Mouse (Mus musculus): Measurements from ENCODE around the gene Epop.
"Not testable (repeated sequence)": the region's sequence is repeated elsewhere in the genome, so short reads cannot be mapped to it uniquely, and the experiment has no call there.

Gene Epop

DNA sequence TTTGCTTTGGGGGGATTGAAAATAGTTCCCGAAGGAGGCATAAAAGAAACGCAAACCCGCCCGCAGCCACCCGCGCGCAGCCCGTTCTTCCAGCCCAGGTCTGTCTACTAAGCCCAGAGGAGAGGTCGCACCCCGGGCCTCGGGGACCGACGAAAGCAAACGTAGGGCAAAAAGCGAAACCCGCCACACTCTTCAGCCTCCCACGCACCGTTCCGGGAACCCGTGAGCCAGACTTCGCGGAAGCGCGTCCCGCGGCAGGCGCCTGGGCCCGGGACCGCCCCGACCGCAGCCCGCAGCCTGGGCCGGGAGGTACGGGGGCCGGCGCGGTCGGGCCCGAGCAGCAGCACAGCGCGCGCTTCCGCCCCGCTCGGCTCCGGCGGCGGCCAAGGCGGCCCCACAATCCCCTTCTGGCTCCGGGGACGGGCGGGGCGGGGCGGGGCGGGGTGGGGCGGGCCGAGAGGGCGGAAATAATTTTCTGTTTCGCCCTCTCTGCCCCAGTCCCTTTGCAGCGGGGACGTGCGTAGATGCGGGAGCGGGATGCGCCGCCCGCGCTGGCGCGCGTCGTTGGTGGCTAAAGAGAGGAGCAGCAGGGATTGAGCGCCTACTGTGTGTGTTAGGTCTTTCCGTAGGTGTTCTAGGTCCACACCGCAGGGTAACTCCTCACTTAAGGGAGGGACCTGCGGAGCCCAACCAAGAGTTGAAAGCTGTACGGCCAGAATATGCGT is 30.6 kb upstream of the Epop start:
- DNase-seq, result peak; percentile 84

DNA sequence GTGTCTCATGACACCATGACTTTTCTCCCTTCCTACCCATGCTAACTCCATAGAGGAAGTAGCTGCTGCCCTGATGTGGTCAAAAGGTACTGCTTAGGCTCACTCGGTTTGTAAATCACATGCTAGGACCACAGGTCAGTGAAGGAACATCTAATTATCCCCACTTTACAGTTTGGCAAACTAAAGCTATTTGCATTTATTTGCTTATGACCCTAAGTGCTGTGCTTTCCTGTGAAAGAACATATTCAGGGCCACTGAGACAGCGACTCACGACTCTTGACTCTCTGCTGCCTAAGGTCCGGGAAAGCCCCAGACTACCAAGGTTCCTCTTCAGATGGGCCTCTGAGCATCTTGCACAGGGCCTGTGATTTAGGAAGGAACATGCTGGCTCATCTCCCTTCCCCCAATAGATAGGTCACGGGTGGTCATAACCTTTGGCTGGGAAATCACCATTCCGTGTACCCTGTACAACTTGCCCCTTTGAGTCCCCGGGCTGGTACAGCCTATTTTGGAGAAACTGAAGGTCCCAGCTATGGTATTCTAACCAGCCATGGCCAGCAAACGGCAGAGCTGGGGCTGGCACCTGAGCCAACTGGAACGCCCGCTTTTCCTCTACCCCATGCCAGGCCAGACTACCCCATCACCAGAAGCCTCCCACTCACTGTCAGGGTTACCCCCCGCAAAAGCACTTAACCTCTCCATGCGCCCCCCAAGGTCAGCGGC is 29.9 kb upstream of the Epop start:
- DNase-seq, result peak; percentile 28

DNA sequence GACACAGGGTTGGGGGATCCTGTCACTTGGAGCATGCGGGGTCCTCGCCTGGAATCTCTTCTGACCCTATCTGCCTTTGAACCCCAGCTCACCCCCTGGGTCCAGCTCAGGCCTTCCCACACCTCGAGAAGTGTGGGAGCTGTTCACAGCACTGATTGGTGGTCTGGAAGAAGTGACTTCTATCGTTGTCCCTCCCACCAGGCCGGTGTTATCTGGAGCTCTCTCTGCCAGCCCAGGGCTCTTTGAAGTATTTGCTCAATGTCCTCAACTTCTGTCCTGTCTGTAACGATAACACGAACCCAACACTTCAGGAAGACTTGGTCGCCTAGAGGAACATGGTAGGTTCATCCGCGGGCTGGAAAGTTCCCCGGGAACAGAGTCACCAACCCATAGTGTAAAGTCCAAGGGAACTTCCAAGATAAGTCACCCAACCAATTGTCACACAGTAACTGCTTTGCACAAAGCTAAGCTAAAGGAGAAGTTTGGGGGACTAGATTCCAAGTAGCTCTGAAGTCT is 29.3 kb upstream of the Epop start:
- no peak for DNase-seq

DNA sequence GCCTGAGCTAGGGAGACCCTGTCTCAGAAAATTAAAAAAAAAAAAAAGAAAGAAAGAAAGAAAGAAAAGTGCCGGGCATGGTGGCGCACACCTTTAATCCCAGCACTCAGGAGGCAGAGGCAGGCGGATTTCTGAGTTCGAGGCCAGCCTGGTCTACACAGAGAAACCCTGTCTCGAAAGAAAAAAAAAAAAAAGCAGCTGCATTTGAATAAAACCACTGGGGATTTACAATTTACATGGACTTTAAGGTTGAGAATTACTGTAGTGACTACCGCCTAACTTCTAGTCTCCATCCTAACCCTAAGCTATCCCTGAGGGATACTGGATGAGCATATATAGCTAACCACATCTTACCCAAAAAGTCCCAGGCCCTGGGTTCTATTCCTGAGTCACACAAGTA is 28.5 kb upstream of the Epop start:
- not testable (repeated sequence) for DNase-seq

DNA sequence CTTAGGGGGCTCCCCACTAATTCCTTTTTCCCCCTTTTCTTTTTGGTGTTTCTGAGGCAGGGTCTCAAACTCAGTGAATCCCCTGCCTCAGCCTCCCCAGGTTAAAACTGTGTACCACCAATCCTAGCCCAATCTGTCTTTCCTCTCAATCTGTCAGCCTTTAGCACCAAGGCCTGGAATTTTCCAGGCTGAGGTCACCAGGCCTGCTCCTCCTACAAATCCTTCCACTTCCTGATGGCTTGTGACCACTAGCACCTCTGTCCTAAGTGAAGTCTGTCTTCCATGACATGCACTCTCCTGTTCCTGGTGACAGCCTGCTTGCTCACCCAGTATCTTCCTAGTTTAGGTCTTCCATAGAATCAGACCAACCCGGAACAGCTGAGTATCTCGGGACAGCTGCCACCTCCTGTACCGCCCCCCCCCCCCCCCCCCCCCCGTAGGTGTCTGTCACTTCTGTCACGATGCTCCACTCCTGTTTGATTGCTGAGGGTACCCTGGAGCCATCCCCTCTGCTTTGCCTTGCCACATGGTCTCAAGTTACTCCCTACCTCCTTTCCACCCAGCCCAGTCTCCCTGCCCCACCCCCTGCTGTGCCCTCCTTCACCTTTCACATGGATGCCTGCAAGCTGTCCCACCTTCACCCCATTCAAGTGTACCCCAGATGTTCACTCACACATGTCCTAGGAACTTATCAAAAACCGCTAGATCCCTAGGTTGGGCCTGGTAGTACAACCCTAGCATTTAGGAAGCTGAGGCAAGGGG is 27.9 kb upstream of the Epop start:
- no peak for DNase-seq

DNA sequence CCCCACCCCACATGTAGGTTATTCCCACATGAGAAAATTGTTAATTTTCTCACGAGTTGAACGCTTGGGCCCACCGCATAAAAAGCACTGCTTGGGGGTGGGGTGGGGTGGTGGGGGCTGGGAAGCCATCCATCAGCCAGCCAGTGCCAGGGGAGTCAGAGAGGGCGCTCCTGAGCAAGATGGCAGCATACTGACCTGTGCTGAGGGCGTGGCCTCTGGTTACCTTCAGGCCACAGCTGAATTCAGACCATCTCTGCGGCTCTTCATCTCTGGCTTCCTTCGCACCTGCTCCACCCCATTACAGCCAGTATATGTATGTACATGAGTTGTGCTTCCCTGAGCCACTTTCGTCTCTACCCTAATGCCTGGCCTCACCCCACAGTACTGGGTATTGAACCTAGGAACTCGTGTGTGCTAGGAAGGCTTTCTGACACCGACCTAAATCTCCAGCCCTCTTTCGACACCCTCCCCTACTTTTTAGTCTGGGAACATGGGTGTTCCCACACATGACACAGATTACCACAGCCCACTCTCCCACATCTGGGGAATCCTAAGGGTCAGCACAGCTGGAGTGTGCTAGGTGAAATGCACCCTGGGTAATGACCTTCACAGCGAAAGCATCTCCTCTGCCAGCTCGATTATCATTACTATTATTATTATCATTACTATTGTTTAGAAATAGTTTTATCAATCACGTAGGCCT is 26.9 kb upstream of the Epop start:
- no peak for DNase-seq

DNA sequence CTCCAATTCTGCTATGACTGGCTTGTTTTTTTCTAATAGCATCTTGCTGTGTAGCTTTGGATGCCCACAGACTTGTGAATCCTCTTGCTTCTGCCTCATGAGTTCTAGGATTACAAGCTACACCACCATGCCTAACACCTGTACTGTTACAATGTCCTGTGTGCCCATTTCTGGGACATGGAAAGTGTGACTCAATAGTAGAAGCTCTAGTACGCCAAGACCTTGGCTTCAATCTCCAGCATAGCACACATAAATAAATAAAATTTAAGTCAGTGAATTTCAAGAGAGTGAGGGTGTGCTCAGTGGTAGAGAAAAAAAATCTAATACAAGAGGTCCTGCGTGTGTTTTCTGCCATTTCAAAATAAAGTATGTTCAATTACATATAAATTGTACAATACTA is 24.7 kb upstream of the Epop start:
- no peak for DNase-seq

DNA sequence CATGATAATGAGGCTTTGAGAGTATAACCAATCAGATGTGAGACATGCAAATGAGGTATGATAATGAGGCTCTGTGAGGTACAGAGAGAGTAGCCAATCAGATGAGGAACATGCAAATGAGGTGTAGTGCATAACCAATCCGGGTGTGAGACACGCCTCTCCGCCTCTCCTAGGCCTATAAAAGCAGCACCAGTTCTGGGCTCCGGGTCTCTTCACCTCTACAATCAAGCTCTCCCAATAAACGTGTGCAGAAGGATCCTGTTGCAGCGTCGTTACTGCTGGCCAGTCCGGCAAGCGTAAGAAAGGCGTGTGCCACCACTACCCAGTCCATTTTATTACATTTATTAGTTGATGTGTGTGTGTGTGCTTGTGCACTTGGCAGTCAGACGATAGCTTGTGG is 23.9 kb upstream of the Epop start:
- not testable (repeated sequence) for DNase-seq

DNA sequence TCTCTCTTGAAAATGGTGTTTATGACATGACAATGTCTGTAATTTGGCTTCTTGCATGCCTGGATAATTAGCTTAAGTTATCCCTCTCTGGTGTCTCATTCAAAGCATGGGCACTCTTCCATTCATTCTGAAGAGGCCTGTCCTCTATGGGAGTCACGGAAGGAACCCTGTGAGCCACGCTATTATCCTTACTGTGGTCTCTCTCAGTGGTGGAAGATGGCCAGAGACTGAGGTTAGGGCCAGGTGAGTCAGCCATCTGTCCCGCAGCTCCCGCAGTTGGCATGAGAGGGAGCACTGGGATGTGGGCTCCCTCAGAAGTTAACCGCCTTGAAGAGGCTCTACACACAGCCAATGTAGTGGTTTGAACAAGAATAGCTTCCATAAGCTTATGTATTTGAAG is 20.8 kb upstream of the Epop start:
- no peak for DNase-seq

DNA sequence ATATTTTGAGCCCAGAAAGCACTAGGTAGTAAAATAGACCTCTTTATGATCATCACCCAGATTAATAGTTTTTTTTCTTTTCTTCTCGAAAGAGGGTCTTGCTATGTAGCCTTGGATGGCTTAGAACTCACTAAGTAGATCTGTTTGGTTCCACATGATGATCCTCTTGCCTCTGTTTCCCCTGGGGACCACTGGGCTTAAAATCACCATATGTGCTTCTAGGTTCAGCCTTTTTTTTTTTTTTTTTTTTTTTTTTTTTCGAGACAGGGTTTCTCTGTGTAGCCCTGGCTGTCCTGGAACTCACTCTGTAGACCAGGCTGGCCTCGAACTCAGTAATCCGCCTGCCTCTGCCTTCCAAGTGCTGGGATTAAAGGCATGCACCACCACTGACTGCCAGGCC is 19.0 kb upstream of the Epop start:
- not testable (repeated sequence) for DNase-seq

DNA sequence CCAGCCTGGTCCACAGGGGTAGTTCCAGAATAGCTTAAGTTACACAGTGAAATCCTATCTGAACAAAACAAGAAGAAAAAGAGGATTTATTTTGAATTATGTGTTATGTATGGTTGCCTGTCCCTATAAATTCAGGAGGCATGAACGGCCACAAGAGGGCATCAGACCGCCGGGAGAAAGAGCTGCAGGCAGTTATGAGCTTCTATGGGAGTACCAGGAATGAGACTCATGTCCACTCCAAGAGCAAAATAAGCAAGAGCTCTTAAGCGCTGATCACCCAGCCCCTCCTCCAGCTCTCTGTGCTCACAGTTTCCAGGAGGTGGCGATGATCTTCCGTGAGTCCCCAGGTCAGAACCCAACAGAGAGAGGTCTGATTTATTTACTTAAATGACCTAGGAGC is 15.3 kb upstream of the Epop start:
- peak; percentile 88 for DNase-seq

DNA sequence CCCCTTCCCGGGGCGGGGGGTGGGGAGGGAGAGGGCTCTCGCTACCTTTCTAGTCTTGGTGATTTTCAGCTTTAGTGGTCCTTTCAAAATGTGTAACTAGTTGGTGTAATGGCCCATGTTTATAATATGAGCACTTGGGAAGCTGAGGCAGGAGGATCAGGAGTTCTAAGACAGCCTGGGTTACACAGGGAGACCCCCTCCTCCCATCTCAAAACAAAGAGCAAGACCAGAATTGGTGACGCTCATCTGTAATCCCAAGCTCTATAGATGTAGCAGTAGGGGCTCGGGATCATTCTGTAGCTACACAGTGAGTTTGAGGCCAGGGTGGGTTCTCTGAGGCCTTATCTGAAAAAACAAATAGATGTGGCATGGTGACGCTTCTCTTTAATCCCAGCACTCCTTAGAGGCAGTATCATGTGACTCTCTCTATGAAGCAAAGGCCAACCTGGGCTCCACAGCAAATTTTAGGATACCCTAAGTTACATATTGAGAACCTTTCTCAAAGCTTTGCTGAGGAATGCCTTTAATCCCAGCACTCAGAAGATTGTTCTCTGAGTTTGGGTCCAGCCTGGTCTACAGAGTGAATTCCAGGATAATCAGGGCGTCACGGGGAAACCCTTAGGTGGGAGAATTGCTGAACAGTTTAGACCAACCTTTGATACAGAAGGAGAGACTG is 14.0 kb upstream of the Epop start:
- DNase-seq, result no peak

DNA sequence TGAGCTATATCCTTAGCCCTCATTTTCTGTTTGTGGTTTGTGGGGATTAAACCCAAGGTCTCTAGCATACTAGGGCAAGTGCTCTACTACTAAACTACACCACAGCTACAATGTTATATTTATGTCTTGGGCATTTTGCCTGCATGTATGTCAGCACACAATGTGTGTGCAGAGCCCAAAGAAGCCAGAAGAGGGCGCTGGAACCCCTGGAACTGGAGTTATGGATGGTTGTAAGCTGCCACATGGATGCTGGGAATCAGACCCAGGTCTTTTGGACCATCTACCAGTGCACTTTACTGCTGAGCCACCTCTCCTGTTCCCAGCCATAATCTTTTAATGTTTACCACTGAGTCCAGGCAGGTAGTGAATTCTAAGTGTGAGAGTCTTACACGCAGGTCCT is 13.2 kb upstream of the Epop start:
- DNase-seq, result peak; percentile 26

DNA sequence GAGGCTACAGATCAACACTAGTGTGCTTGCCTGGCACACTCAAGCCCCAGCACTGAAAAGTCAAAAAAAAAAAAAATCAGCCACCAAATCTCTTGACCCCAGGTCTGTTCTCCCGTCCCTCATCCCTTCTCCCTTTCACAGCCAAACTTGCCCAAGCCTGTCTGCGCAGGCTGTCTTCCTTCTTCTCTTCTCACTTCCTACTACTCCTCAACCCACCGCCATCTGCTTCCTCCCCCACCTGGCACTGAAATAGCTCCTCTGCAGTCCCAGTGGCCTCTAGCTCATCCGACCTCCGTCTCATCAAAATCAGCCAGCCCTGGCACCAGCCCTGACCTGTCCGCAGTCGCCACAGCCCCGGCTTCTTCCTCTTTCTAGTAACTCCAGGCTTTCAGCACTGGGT is 12.2 kb upstream of the Epop start:
- no peak for DNase-seq

DNA sequence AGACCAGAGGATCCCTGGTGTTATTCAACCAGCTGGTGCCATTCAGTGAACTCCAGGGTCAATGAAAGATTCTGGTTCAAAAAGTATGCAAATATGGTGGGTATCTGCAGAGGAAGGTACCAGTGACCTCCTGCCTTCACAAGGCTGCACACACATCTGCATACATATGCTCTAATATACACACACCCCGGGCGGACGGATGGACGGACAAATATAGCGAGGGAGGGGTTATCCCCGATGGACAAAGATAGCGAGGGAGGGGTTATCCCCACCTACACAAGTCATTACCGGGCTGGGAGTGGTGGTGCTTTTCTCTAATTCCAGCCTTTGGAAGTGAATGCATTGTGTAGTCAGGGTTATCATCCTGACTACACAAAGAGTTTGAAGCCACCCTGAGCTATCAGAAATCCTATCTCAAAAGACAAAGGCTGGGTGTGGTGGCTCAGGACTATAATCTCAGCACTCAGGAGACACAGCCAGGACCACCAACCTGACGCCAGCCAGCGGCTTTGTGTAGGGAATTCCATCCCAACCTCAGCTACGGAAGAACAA is 6.0 kb upstream of the Epop start:
- DNase-seq, result no peak

DNA sequence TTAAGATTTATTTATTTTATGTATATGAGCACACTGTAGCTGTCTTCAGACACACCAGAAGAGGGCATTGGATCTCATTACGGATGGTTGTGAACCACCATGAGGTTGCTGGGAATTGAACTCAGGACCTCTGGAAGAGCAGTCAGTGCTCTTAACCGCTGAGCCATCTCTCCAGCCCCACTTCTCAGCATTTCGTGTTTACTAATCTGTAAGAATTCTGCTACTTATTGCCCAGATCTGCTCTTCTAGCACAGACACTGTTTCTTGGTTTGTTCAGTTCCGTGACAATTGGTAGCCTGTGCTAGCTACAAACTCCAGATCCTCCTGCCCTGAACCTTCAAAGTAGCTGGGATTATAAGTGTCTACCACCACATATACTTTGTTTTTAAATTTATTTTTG is 2.9 kb upstream of the Epop start:
- DNase-seq, result not testable (repeated sequence)

DNA sequence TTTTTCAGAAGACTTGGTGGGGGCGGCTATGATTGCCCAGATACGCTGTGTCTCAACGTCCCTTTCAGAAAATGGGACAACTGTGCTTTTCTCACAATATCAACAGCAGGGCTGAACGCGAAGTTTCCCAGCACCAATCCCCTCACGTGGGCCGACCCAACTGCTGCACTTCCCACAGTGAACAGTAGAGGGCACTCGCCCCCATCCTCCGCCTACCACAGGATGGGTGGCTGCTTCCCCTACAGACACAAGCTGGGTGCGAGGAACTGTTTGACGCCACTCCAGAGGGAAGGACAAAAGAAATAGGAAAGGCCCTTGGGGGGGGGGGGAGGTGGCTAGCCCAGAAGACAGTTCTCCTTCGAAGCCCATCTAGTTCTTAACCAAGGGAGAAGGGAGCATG is 2.4 kb upstream of the Epop start:
- peak; percentile 91 for DNase-seq

DNA sequence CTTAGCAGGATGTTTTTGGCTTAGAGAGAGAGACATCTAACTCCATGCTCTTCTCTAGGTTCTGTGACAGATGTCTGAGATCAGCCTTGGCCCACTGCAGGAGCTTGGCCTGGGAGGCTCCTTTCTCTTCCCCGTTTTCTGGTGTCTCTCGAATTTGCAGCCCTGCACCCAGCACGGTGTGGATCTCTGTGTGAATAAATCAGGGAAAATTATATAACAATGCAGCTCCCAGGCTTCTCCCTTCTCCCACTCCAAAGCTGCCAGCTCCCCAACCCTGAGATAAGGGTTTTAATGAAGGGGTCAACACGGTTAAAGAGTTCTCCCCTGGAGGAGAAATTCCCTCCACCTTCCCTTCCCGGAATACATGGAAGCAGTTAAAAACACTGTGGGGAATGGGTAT is 2.0 kb upstream of the Epop start:
- DNase-seq, result no peak

DNA sequence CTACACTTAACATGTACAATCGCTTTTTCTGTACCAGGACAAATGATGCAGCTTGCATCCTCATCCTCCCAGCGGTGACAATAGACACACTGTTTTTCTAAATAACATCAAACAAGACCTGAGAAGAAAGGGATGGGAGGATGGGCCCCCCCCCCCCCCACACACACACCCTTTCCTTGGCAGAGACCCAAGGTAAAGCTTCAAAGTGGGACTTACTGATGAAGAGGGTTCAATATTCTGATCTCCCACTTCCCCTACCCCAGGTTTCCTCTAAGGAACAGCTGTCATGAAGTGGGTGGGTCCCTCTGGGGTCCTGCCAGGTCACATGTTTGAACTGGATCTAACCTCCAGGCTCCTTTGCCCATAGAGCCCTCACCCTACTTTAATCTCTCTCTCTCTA is 1.5 kb upstream of the Epop start:
- DNase-seq, result no peak

DNA sequence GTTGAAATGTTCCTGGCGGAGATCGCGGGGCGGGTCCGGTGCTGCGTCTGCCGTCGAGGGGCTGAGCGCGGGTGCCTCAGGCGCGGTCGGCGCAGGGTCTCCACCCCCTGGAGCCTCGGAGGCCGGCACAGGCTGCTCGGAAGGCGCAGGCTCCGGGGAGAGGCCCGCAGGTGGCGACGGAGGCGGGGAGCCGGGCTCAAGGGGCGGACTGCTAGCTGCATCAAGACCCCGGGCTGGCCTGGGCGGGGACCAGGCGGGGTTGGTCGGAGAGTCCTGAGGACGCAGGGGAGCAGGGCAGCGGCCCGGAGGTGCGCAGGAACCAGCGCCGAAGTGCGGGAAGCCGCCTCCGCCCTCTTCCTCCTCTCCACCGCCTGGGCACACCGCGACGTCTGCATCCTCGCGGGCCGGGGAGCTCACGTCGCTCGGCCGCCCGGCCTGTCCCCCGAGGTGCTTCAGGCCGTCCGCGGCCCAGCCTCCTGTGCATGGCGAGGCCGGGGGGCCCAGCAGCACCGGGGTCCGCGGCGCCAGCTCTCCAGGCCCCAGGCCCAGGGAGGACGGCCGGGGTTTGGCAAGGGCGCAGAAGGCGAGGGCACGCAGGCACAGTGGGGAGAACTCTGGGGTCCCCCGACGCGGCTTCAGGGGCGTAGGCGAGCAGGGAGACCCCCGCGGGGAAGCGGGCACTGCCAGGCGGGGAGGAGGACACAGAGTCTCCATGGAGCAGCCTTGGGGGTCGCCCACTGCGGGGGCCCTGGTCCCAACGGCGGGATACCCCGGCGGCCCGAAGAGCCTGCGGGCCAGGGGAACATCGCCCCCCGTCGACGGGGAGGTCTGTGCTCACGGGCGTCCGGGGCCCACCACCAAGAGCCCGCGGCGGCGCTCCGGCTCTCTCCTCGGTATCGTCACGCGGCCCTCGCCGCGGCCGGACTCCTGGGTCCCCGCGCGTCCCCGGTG is 659 bp downstream of the Epop start:
- DNase-seq, result peak; percentile 57

DNA sequence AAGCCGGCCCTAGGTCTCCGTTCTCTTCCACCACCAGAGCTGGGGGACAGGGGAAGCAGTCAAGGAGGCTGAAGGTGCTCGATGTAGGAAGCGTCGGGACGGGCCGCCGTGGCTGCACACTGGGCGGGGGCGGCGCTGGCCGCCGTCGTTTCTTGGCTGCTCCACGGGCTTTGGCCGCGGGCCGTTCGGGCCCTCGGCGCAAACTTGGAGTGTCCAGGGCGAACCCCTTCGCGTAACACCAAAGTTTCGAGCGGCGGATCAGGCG is 1.3 kb downstream of the Epop start:
- peak; percentile 23 for DNase-seq

All from thymus, postnatal 4 days (tissue).